Mouse (Mus musculus): Measurements from ENCODE around the gene Draxin.

- no peak for TF ChIP-seq UBTF (IDR thresholded peaks at IDR 0.05; ENCODE audit: low read depth, low read length)
- no peak for TF ChIP-seq CTCF (conservative IDR thresholded peaks at IDR 0.05 in 1 of 2, IDR thresholded peaks at IDR 0.05 in 1 of 2; ENCODE audit: low read depth in 2 of 2, low read length in 2 of 2)
- TF ChIP-seq USF2 (conservative IDR thresholded peaks at IDR 0.05; ENCODE audit: low read depth, low read length) = no peak
- no peak for TF ChIP-seq EP300 (IDR thresholded peaks at IDR 0.05; ENCODE audit: low read length)
- TF ChIP-seq MAZ (IDR thresholded peaks at IDR 0.05; ENCODE audit: low read depth, low read length) = no peak
- TF ChIP-seq MEF2A (IDR thresholded peaks at IDR 0.05; ENCODE audit: borderline replicate concordance, low read depth, low read length) = no peak
- no peak for TF ChIP-seq POLR2A (IDR thresholded peaks at IDR 0.05; ENCODE audit: low read depth, low read length)
- no peak for TF ChIP-seq SIN3A (IDR thresholded peaks at IDR 0.05; ENCODE audit: low read length)
- no peak for TF ChIP-seq KAT2A (IDR thresholded peaks at IDR 0.05; ENCODE audit: insufficient replicate concordance, low read length)
- TF ChIP-seq RAD21 (IDR thresholded peaks at IDR 0.05; ENCODE audit: low read depth, low read length) = no peak
- no peak for TF ChIP-seq TCF12 (IDR thresholded peaks at IDR 0.05; ENCODE audit: low read depth, low read length)
- no peak for TF ChIP-seq NRF1 (IDR thresholded peaks at IDR 0.05; ENCODE audit: low read depth, low read length)
Measured at GRCm38 (mm10) chr4:148128241-148128640, 2.3 kb downstream of the Draxin start.
